Mouse (Mus musculus): ENCODE measurements at regions not wholly inside any gene's neighbourhood (a gene's known extent, or its start where the extent isn't known, plus 50 kb on each side); places are given as distances from the start of the nearest gene placed in this dataset.
A peak's percentile ranks its signal among the peaks of the same experiment; 100 is the strongest.
"Not testable (repeated sequence)": the region's sequence is repeated elsewhere in the genome, so short reads cannot be mapped to it uniquely, and the experiment has no call there.

- Histone ChIP-seq H3K4me3 (no peak overlapping the region), H3K36me3 (no peaks in the 10 kb centered on the region), H3K9me3 (no peaks in the 10 kb centered on the region), H3K4me1 (no peaks in the 10 kb centered on the region), H3K27ac (no peak overlapping the region), H3K27me3 (ENCODE audit: insufficient read depth, poor library complexity, severe bottlenecking) (no peaks in the 10 kb centered on the region)
- DNase-seq (ENCODE audit: low spot score) = no peak
- WGBS = 81% methylated on average over 19 of the region's 19 CpGs
Observed at GRCm38 (mm10) chr2:108785161-108785957, 495.2 kb upstream of the Kif18a start.

DNA sequence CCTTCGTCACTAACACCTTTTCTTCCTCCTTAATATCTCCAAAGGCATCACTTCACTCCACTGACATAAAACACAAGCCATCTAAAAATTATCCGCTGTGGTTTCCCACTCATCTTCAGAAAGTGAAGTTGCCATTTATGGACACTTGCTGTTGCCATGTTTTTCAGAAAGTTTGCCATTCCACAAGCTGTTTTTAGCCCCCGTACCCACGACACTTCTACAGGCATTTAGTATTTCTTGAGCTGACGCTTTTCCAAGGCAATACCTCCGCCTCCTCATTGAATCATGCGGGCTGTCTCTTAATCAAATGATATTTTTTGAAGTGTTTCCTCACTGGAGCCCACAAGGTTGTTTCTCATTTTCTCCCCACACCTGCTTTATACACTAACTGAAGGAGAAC lies 491.4 kb upstream of the Kif18a start:
- Histone ChIP-seq H3K27ac (no peak overlapping the region), H3K4me1 (no peaks in the 10 kb centered on the region; the same call in 1 of the 2 replicates), H3K4me3 (no peak overlapping the region), H3K27me3 (ENCODE audit: insufficient read depth, poor library complexity, severe bottlenecking) (no peaks in the 10 kb centered on the region), H3K36me3 (no peaks in the 10 kb centered on the region), H3K9me3 (no peaks in the 10 kb centered on the region)
- DNase-seq (ENCODE audit: low spot score) = no peak
- WGBS = 80% methylated on average over 7 of the region's 7 CpGs

DNA sequence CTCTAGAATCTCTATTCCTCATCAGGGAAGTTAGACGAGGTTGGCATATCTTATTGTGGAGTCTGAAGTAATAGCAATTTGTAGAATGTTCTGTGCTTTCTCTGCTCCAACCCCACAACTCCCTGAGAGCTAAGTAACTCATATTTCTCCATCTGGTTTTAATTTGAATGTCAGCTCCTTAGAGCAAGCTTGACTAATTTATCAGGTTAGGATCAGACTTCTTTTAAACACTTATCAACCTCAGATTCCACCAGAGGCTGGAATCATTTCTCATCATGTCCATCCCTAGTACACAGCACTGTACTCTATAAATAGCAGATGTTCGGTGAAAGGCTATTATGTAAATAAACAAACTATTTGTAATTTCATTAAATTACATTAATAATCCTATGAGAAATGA lies 485.4 kb upstream of the Kif18a start:
- Histone ChIP-seq H3K27me3 (ENCODE audit: insufficient read depth, poor library complexity, severe bottlenecking) (no peaks in the 10 kb centered on the region), H3K9me3 (no peaks in the 10 kb centered on the region), H3K4me1 (no peaks in the 10 kb centered on the region; the same call in 1 of the 2 replicates), H3K27ac (no peak overlapping the region), H3K4me3 (no peak overlapping the region), H3K36me3 (no peaks in the 10 kb centered on the region)
- 54% methylated on average over 2 of the region's 2 CpGs for WGBS
- no peak for DNase-seq (ENCODE audit: low spot score)

DNA sequence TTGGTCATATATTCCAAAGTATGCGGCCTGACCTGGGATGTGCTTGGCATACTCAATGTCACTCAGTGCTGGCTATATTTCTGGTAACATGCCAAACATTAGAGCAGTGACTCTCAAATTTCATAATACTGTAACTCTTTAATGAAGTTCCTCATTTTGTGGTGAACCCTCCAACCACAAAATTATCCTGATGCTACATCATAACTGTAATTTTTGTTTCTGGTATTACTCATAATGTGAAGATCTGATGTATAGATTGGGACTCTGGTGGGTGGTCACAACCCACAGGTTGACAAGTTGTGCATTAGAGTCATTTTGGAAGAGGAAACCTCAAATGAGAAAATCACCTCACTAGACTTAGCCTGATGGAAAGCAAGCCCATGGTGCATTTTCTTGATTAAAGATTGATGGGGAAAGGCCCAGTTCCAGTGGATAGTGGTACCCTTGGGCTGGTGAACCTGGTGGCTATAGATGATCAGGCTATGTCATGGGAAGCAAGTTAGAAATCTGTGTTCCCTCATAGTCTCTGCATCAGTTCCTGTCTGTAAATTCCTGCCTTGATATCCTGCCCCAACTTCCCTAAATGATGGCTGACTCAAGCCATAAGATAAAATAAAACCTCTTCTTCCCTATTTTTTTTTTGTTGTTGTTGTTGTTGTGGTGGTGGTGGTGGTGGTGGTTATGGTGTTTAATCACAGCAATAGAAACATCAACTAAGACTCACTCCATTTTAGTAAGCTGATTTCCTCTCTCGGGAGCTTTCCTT lies 483.5 kb upstream of the Kif18a start:
- no peak overlapping the region for H3K27ac ChIP-seq
- H3K9me3 ChIP-seq = no peaks in the 10 kb centered on the region
- no peaks in the 10 kb centered on the region for H3K36me3 ChIP-seq
- H3K4me3 ChIP-seq = no peak overlapping the region
- H3K27me3 ChIP-seq (ENCODE audit: insufficient read depth, poor library complexity, severe bottlenecking) = no peaks in the 10 kb centered on the region
- DNase-seq (ENCODE audit: low spot score) = no peak
- WGBS = 91% methylated on average over 2 of the region's 2 CpGs
- H3K4me1 ChIP-seq = no peaks in the 10 kb centered on the region

DNA sequence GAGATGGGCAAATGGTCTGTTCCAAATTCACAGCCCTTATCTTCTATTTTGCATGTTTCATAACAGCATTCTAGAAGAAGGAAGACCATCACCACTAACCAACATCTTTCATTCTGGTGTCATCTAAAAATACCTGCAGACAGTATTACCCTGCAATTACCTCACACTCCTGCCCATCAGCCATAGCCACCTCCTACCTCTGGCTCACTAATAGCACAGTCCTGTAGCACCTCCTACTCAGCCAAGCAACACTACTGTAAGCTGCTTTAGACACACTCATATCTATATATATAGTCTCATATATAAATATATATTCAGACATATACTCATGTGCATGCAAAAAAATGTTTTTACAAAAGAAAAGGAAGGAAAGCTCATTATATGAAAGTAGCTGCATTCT lies 468.2 kb upstream of the Kif18a start:
- Histone ChIP-seq H3K4me3 (no peak overlapping the region), H3K36me3 (no peaks in the 10 kb centered on the region), H3K4me1 (no peaks in the 10 kb centered on the region), H3K9me3 (no peaks in the 10 kb centered on the region), H3K27me3 (ENCODE audit: insufficient read depth, poor library complexity, severe bottlenecking) (no peaks in the 10 kb centered on the region), H3K27ac (no peak overlapping the region)
- DNase-seq (ENCODE audit: low spot score) = no peak

- DNase-seq (ENCODE audit: low spot score) = no peak
- WGBS = 48% methylated on average over 6 of the region's 6 CpGs
- Histone ChIP-seq H3K27ac (no peak overlapping the region), H3K9me3 (no peaks in the 10 kb centered on the region), H3K27me3 (ENCODE audit: insufficient read depth, poor library complexity, severe bottlenecking) (no peaks in the 10 kb centered on the region), H3K4me3 (no peak overlapping the region), H3K36me3 (no peaks in the 10 kb centered on the region), H3K4me1 (no peaks in the 10 kb centered on the region)
Observed at GRCm38 (mm10) chr2:108813040-108813566, 467.4 kb upstream of the Kif18a start.

DNA sequence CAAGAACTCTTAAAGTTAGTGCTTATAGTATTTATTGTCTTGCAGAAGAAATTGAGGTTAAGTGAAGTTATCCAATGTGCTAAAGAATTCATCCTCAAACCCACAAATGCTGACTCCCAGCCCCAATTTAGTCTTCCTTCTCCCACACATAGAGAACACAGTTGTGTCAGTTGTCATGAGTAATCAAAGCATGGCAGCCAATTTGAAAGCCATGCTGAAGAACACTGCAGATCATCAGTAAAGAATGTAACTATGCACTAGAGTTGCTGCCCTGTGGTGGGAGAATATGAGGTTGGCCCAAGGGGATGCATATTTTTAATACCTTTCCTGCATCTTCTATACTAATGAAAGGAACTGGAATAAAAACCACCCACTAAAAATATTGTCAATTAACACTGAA lies 464.0 kb upstream of the Kif18a start:
- DNase-seq (ENCODE audit: low spot score) = no peak
- Histone ChIP-seq H3K9me3 (no peaks in the 10 kb centered on the region), H3K4me1 (no peaks in the 10 kb centered on the region), H3K36me3 (no peaks in the 10 kb centered on the region), H3K27me3 (ENCODE audit: insufficient read depth, poor library complexity, severe bottlenecking) (no peaks in the 10 kb centered on the region), H3K27ac (no peak overlapping the region), H3K4me3 (no peak overlapping the region)

DNA sequence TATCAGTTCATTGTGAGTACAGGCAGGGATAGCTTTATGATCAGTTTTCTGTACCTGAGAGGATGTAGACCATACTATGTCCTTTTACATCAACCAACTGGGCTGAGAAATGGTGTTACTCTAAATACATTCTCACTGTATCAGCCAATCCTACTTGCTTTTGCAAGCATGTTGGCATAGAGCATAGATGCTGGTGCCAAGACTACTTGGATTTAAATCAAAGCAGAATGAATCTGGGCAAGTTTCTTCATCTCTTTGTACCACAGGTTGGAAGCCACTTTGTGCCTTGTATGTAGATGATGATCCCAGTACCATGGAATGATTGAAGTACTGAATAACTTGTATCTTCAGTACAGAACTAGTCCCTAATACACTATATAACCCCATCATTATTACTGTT lies 456.5 kb upstream of the Kif18a start:
- H3K4me3 ChIP-seq = no peak overlapping the region
- no peaks in the 10 kb centered on the region for H3K9me3 ChIP-seq
- no peaks in the 10 kb centered on the region for H3K36me3 ChIP-seq
- no peak overlapping the region for H3K27ac ChIP-seq
- peaks cover 17% of the 10 kb centered on the region; the same call in 1 of the 2 replicates for H3K4me1 ChIP-seq
- no peaks in the 10 kb centered on the region for H3K27me3 ChIP-seq (ENCODE audit: insufficient read depth, poor library complexity, severe bottlenecking)
- DNase-seq (ENCODE audit: low spot score) = no peak

- H3K4me1 ChIP-seq = peaks cover 17% of the 10 kb centered on the region; the same call in 1 of the 2 replicates
- no peaks in the 10 kb centered on the region for H3K9me3 ChIP-seq
- no peaks in the 10 kb centered on the region for H3K27me3 ChIP-seq (ENCODE audit: insufficient read depth, poor library complexity, severe bottlenecking)
- H3K4me3 ChIP-seq = no peak overlapping the region
- no peak for DNase-seq (ENCODE audit: low spot score)
- WGBS = 74% methylated on average over 5 of the region's 5 CpGs
- no peaks in the 10 kb centered on the region for H3K36me3 ChIP-seq
- no peak overlapping the region for H3K27ac ChIP-seq
Observed at GRCm38 (mm10) chr2:108825981-108826380, 454.6 kb upstream of the Kif18a start.

- Histone ChIP-seq H3K27ac (peak overlapping the region; percentile 85), H3K36me3 (no peaks in the 10 kb centered on the region), H3K4me1 (peaks cover 17% of the 10 kb centered on the region; the same call in 1 of the 2 replicates), H3K9me3 (no peaks in the 10 kb centered on the region), H3K27me3 (ENCODE audit: insufficient read depth, poor library complexity, severe bottlenecking) (no peaks in the 10 kb centered on the region), H3K4me3 (peak overlapping the region; percentile 22; the same call in 1 of the 2 replicates)
- WGBS = 11% methylated on average over 12 of the region's 12 CpGs
- peak; percentile 90 for DNase-seq (ENCODE audit: low spot score)
Observed at GRCm38 (mm10) chr2:108827106-108827838, 453.3 kb upstream of the Kif18a start.

DNA sequence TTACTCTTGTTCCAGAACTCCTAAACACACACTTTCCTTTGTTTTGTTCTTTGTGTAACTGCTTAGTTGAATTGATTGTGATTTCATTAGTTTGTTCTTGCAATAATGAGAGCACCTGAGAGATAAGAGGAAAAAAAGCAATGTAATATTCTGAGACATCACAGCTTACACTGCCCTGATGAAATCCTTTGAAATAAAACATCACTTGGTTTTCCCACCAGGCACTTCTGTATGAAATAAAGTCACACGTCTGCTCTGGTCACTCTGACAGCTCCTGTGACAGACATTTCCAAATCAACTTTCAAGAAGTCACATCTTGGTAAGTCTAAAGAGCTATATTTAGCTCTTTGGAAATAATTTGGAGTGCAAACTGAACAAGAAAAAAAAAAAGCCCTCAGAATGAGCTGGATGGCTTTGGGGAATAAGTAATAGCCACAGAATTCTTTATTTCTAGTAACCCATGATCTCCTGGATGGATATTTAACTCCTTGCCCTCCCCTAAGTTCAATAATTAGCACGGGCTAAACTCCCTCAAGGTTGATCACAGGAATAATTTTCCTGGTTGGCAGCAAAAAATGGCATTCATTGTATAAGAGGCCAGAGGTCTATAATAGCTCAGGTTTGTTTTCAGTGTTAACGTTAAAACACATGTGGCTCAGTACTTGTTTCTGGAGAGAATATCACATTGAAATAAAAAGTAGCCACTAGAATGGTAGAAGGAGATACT lies 452.4 kb upstream of the Kif18a start:
- 55% methylated on average over 3 of the region's 3 CpGs for WGBS
- Histone ChIP-seq H3K36me3 (no peaks in the 10 kb centered on the region), H3K9me3 (no peaks in the 10 kb centered on the region), H3K4me1 (peaks cover 17% of the 10 kb centered on the region; the same call in 1 of the 2 replicates), H3K27ac (peak overlapping the region; percentile 85), H3K4me3 (0 out of 2 replicates have a peak overlapping the region, but pooled peaks have one; percentile 22), H3K27me3 (ENCODE audit: insufficient read depth, poor library complexity, severe bottlenecking) (no peaks in the 10 kb centered on the region)
- no peak for DNase-seq (ENCODE audit: low spot score)

DNA sequence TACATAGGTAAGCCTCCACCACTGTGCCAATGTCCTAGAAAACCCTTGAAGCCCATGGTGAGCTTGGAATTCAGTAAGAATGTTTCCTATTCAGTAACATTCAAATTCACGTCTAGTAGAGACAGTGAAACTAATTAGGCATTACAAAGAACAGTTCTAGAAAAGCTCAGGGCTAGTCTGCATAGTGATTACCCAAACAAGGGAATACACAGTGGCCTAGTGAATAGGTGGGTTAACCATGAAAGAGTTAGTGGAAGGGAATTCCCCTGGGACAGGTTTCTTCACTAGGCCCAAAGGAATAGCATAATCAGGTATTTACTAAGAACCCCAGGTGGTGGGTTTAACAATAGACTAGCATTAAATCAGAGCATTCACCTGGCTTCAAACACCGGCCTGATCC lies 436.7 kb upstream of the Kif18a start:
- not testable (repeated sequence) for H3K27ac ChIP-seq; H3K4me3 ChIP-seq; H3K36me3 ChIP-seq; H3K4me1 ChIP-seq; H3K27me3 ChIP-seq (ENCODE audit: insufficient read depth, poor library complexity, severe bottlenecking); H3K9me3 ChIP-seq; DNase-seq (ENCODE audit: low spot score)
- 72% methylated on average over 2 of the region's 2 CpGs for WGBS
